Mouse (Mus musculus) C2C12 (cell line): ENCODE results near the gene Msto1.

ENCODE experiments used
- CEBPB ChIP-seq: IDR thresholded peaks from one replicate; pipeline ENCODE4 v1.6.1; 2011; ENCODE audit warnings: low read depth, mild to moderate bottlenecking, control low read depth, moderate library complexity
- CTCF ChIP-seq: IDR thresholded peaks from one replicate; pipeline ENCODE4 v1.5.1; 2011; ENCODE audit not compliant: control insufficient read depth, insufficient read depth, insufficient read length
- FOSL1 ChIP-seq: IDR thresholded peaks from one replicate; pipeline ENCODE4 v1.8.0; 2011; ENCODE audit warnings: mild to moderate bottlenecking, low read length; ENCODE audit not compliant: poor library complexity, insufficient read depth, severe bottlenecking
- MAX ChIP-seq: IDR thresholded peaks from one replicate; pipeline ENCODE4 v1.6.1; 2011; ENCODE audit warnings: mild to moderate bottlenecking, control low read depth
- MYOG ChIP-seq: IDR thresholded peaks from one replicate; pipeline ENCODE4 v1.6.1; 2011; ENCODE audit not compliant: control insufficient read depth, insufficient read length; ENCODE audit errors: extremely low read depth

DNA sequence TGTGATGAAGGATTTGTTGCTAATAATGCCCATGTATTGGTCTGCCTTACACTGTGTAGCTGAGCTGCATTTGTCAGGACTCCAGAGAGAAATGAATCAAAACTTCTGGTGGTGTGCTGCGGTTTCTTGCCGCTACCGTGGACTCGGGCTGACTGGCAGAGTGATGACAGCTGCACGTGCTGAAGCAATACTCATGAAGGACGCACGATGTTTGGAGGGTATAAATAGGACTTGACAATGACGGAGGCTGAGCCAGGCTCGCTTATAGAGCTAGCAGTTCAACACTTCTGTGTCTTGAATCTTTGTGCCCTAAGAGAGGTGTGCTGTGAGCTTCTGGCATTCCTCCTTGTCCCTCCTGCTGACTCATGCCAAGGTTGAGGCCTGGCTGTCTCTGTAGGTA, 7.6 kb upstream of the Msto1 start:
- TF ChIP-seq CTCF (no peak), MYOG (no peak), MAX (no peak), CEBPB (no peak), FOSL1 (no peak)
